Mouse (Mus musculus): ENCODE measurements around the gene Crtc1. TPM values are rescaled to one million over a fixed set of nuclear protein-coding genes. Genes with fewer than 3 reads are reported as not detected.

Gene Crtc1
- polyA plus RNA-seq, 1 experiment = 15.1 TPM

DNA sequence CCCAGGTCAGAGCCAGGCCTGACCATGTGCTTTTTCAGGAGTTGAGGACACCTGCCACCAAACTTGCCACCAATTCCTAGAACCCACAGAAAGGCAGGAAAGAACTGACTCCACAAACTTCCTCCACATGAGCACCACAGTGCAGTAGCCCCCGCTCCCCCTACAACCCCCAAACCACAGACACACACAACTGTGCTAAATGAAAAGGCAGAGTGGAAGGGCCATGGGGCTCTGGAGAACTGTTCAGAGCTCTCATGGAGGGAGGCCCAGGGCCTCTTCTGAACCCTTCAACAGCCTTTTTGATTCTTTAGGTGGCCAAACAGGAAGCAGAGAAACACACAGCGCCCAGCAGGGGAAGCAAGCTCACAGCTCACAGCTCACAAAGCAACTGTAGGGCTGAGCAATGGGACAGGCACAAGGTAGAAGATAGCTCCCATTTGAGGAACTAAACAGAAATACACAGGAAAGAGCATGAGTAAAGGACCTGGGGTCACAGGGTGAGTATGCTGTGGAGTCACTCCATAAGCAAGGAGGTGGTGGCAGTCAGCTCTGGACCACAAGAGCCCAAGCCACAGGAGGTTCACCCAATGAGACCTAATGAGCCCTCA is 13.0 kb downstream of the Crtc1 start:
- Histone ChIP-seq H3K4me1 (ENCODE audit: control insufficient read depth, insufficient read depth, insufficient read length, low read length) (no peaks in the 10 kb centered on the region), H3K36me3 (ENCODE audit: control insufficient read depth, insufficient read depth, low read length) (no peaks in the 10 kb centered on the region), H3K27ac (ENCODE audit: insufficient read depth, low read depth, low read length) (no peak overlapping the region), H3K4me3 (ENCODE audit: low read depth, low read length) (no peak overlapping the region), H3K27me3 (ENCODE audit: control insufficient read depth, insufficient read depth, low read length) (no peaks in the 10 kb centered on the region)
- WGBS = 83% methylated on average over 2 of the region's 2 CpGs
- TF ChIP-seq POLR2A (IDR thresholded peaks at IDR 0.05; ENCODE audit: low read depth, low read length) (no peak), CTCF (IDR thresholded peaks at IDR 0.05; ENCODE audit: extremely low read depth, insufficient read length, insufficient replicate concordance, low read depth, low read length) (no peak)

DNA sequence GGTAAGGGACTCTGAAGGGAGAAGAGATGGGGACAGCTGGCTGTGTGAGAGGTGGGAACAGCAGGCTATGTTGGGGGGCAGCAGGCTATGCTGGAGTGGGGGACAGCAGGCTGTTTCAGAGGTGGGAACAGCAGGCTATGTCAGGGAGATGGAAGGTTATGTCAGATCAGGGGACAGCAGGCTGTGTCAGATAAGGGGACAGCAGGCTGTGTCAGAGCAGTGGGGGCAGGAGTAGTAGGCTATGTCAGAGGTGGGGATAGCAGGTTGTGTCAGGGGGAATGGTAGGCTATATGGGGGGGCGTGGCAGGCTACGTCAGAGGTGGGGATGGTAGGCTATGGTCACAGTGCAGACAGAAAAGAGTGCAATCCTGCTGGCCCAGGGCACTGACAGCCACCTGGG is 16.7 kb downstream of the Crtc1 start:
- Histone ChIP-seq H3K36me3 (ENCODE audit: control insufficient read depth, insufficient read depth, low read length) (no peaks in the 10 kb centered on the region), H3K27ac (ENCODE audit: insufficient read depth, low read depth, low read length) (no peak overlapping the region), H3K4me1 (ENCODE audit: control insufficient read depth, insufficient read depth, insufficient read length, low read length) (no peaks in the 10 kb centered on the region), H3K4me3 (ENCODE audit: low read depth, low read length) (no peak overlapping the region), H3K27me3 (ENCODE audit: control insufficient read depth, insufficient read depth, low read length) (no peaks in the 10 kb centered on the region)
- WGBS = 94% methylated on average over 2 of the region's 2 CpGs
- TF ChIP-seq POLR2A (IDR thresholded peaks at IDR 0.05; ENCODE audit: low read depth, low read length) (no peak), CTCF (IDR thresholded peaks at IDR 0.05; ENCODE audit: extremely low read depth, insufficient read length, insufficient replicate concordance, low read depth, low read length) (no peak)

DNA sequence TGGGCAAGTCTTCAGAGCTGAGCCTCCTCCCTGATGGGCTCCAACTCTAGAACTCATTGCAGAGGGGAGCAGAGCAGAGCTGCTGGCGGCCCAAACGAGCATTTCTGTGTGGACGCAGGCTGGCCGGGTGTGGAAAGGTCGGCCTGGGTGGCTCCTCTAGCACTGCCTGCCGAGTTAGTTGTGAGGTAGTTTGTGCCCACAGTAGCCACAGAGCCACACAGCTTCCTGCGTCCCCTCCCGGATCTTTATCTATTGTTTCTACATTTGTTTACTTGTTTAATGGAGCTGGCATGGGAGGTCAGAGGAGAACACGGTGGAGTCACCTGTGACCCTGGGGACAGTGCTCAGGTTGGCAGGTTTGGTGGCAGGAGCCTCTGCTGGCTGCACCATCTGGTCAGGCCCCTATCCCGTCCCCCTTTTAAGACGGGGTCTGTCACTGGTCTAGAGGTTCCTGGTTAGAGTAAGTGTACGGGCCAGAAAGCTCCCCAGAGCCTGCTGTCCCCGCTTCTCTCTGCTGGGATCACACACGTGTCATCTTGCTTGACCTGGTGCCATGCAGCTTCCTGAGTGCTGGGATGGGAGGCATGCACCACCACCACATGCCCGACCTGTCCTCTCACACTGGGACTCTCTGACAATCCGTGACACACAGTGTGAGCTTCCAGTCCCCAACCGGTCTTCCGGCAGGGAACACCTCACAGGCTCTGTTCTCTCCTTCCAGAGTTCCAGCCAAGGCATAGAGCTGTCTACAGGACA is 17.9 kb downstream of the Crtc1 start:
- 75% methylated on average over 18 of the region's 18 CpGs for WGBS
- no peak overlapping the region for H3K27ac ChIP-seq (ENCODE audit: insufficient read depth, low read depth, low read length)
- no peak for TF ChIP-seq CTCF (IDR thresholded peaks at IDR 0.05; ENCODE audit: extremely low read depth, insufficient read length, insufficient replicate concordance, low read depth, low read length)
- no peak for TF ChIP-seq POLR2A (IDR thresholded peaks at IDR 0.05; ENCODE audit: low read depth, low read length)
- H3K36me3 ChIP-seq (ENCODE audit: control insufficient read depth, insufficient read depth, low read length) = no peaks in the 10 kb centered on the region
- H3K4me1 ChIP-seq (ENCODE audit: control insufficient read depth, insufficient read depth, insufficient read length, low read length) = no peaks in the 10 kb centered on the region
- H3K4me3 ChIP-seq (ENCODE audit: low read depth, low read length) = no peak overlapping the region
- H3K27me3 ChIP-seq (ENCODE audit: control insufficient read depth, insufficient read depth, low read length) = no peaks in the 10 kb centered on the region

DNA sequence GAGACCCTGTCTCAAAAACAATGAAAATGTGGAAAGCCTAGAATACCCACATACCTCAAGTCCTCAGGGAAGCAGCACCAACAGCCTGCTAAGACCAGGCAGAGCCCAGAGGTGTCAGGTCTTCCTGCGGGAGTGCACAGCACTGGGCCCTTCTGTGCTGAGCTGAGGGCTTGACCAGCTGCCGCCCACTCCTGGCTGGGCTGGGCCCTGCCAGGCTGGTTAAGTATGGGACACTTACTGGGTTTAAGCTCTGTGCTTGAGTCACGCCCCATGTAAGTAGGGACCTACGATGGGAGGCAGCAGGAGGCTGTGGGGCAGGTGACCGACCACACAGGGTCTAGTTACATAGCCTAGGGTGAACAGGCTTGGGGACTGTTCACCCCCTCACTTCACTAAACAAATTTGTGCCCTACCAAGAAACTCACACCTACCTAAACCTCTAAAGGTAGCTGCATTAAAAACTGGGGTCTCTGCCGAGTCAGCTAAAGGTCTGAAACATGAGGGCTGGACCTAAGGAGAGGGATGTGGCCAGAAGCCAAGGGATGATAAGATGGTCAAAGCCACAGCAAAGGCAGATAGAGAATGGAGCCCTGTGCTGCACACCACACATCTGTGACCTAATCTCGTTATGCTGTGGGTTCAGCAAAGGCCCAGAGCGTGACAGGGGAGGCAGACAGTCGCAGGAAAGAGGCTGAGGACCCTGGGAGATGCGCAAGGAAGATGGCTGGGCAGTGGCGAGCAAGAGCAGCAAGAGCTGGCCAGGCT is 19.3 kb downstream of the Crtc1 start:
- H3K27ac ChIP-seq (ENCODE audit: insufficient read depth, low read depth, low read length) = no peak overlapping the region
- 87% methylated on average over 11 of the region's 11 CpGs for WGBS

DNA sequence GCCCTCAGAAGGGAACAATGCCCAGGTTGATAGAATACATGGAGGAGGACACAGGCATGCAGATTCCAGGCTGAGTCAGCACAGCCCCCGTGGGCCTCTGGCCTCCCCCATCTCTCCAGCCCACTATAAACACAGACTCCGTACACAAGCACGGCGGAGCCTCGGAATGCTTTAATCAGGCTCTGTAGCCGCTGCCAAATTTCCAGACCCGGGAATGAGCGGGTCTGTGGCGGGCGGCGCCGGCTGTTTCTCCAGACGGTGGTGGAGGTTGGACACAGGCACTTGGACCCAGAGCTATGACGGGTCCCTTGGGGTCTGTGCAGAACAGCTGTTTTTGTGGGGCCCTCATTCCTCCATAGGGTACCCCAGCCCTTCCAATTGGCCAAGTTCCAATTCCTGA is 20.4 kb downstream of the Crtc1 start:
- no peak for TF ChIP-seq POLR2A (IDR thresholded peaks at IDR 0.05; ENCODE audit: low read depth, low read length)
- no peak for TF ChIP-seq CTCF (IDR thresholded peaks at IDR 0.05; ENCODE audit: extremely low read depth, insufficient read length, insufficient replicate concordance, low read depth, low read length)
- Histone ChIP-seq H3K4me1 (ENCODE audit: control insufficient read depth, insufficient read depth, insufficient read length, low read length) (no peaks in the 10 kb centered on the region), H3K27ac (ENCODE audit: insufficient read depth, low read depth, low read length) (no peak overlapping the region), H3K27me3 (ENCODE audit: control insufficient read depth, insufficient read depth, low read length) (no peaks in the 10 kb centered on the region), H3K36me3 (ENCODE audit: control insufficient read depth, insufficient read depth, low read length) (no peaks in the 10 kb centered on the region), H3K4me3 (ENCODE audit: low read depth, low read length) (no peak overlapping the region)
- 57% methylated on average over 14 of the region's 14 CpGs for WGBS

More for the DNA sequence above, 19.3 kb downstream of the Crtc1 start:
- no peaks in the 10 kb centered on the region for H3K27me3 ChIP-seq (ENCODE audit: control insufficient read depth, insufficient read depth, low read length)
- H3K36me3 ChIP-seq (ENCODE audit: control insufficient read depth, insufficient read depth, low read length) = no peaks in the 10 kb centered on the region
- H3K4me3 ChIP-seq (ENCODE audit: low read depth, low read length) = no peak overlapping the region
- no peaks in the 10 kb centered on the region for H3K4me1 ChIP-seq (ENCODE audit: control insufficient read depth, insufficient read depth, insufficient read length, low read length)
- TF ChIP-seq POLR2A (IDR thresholded peaks at IDR 0.05; ENCODE audit: low read depth, low read length) = no peak
- no peak for TF ChIP-seq CTCF (IDR thresholded peaks at IDR 0.05; ENCODE audit: extremely low read depth, insufficient read length, insufficient replicate concordance, low read depth, low read length)

DNA sequence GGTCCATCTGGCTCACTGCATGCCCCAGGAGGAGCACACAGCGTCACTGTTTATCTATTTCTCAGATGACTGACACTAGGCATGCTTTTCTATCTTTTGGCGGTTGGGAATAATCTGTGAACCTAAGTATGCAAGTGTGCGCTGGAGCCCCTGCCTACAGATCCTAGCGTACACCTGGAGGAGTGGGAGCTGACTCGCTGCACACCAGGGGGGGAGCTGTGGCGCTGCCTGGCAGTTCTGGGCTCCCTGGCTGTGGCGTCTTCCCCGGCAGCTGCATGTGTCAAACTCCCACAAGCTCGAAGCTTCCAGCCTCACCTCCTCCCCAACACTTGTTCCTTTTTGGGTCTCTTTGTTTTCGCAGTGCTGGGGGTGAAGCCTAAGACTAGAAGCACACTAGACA is 21.5 kb downstream of the Crtc1 start:
- TF ChIP-seq CTCF (IDR thresholded peaks at IDR 0.05; ENCODE audit: extremely low read depth, insufficient read length, insufficient replicate concordance, low read depth, low read length) (no peak), POLR2A (IDR thresholded peaks at IDR 0.05; ENCODE audit: low read depth, low read length) (no peak)
- Histone ChIP-seq H3K4me3 (ENCODE audit: low read depth, low read length) (no peak overlapping the region), H3K27ac (ENCODE audit: insufficient read depth, low read depth, low read length) (no peak overlapping the region)

DNA sequence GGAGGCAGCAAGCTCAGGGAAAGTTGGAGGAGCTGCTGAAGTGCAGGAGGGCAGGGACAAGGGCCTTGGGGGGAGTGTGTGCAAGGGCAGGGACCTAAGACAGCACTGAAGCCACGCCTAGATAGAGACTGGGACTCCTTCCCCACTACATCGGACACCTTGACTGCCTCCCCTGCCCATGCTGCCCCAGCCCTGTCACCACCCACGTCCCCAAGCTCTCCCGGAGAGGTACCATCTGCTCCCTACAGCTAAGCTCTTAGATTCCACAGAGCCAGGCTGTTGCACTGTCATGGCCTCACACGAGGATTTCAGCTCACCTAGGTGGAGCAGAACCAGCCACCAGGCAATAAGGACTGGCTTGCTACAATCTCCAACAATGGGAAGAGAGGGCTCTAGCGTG is 22.4 kb downstream of the Crtc1 start:
- no peaks in the 10 kb centered on the region for H3K36me3 ChIP-seq (ENCODE audit: control insufficient read depth, insufficient read depth, low read length)
- no peak overlapping the region for H3K4me3 ChIP-seq (ENCODE audit: low read depth, low read length)
- WGBS = 70% methylated on average over 6 of the region's 6 CpGs
- no peaks in the 10 kb centered on the region for H3K4me1 ChIP-seq (ENCODE audit: control insufficient read depth, insufficient read depth, insufficient read length, low read length)
- H3K27me3 ChIP-seq (ENCODE audit: control insufficient read depth, insufficient read depth, low read length) = no peaks in the 10 kb centered on the region
- no peak for TF ChIP-seq CTCF (IDR thresholded peaks at IDR 0.05; ENCODE audit: extremely low read depth, insufficient read length, insufficient replicate concordance, low read depth, low read length)
- TF ChIP-seq POLR2A (IDR thresholded peaks at IDR 0.05; ENCODE audit: low read depth, low read length) = no peak
- H3K27ac ChIP-seq (ENCODE audit: insufficient read depth, low read depth, low read length) = no peak overlapping the region

More for the DNA sequence above, 21.5 kb downstream of the Crtc1 start:
- Histone ChIP-seq H3K4me1 (ENCODE audit: control insufficient read depth, insufficient read depth, insufficient read length, low read length) (no peaks in the 10 kb centered on the region), H3K27me3 (ENCODE audit: control insufficient read depth, insufficient read depth, low read length) (no peaks in the 10 kb centered on the region), H3K36me3 (ENCODE audit: control insufficient read depth, insufficient read depth, low read length) (no peaks in the 10 kb centered on the region)
- WGBS = 78% methylated on average over 10 of the region's 10 CpGs
